Mouse (Mus musculus) T-helper 17 cell (primary cell): Measurements from ENCODE around the gene Nrxn2.

Source experiments
- in situ Hi-C, 2 experiments: fragments of 300-600 bp; cut with MboI, MseI; formaldehyde crosslinking; loops; 1 replicate in 1 of 2; 2 replicates in 1 of 2; pipeline ENCODE4 v1.15.1; 2025; ENCODE audit warnings: high pct_unique_total_duplicates in 2 of 2

The Nrxn2 gene

DNA sequence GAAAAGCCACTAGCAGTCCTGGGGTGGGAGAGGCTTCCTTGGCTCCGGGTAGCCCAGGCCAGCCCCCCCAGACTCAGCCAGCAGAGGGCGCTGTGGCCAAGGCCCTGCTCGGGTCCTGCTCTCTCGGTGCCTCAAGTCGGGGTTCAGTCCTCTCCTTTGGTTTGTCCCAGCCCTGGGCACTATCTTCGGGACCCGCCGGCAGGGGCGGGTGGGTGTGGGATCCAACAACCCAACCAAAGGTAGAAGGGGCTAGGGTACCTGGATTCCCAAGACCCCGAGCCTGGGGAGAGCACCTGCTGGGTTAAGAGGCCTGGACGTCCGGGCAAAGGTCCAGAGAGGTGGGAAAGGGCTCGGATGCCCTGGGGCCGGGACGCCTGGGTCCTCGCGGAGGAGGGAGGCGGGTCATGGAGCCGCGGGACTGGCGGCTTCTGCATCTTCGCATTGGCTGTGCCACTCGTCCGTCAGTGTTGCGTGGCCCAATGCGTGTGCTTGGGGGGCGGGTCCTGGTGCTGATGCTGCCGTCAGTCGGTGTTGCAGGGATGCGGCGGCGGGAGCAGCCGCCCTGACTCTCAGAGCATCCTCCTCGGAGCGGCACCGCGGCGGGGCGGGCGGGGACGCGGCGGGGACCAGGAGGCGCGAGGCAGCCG is at the start of gene Nrxn2:
Gene Nrxn2, plus strand, starts transcription at position 499 of the 647 bp plus-strand sequence.
- in situ Hi-C loops = loop anchor here in 1 of 2 experiments (5.0 kb wide), 1 partner anchor 39 kb away; no protein-coding TSS in a partner anchor

DNA sequence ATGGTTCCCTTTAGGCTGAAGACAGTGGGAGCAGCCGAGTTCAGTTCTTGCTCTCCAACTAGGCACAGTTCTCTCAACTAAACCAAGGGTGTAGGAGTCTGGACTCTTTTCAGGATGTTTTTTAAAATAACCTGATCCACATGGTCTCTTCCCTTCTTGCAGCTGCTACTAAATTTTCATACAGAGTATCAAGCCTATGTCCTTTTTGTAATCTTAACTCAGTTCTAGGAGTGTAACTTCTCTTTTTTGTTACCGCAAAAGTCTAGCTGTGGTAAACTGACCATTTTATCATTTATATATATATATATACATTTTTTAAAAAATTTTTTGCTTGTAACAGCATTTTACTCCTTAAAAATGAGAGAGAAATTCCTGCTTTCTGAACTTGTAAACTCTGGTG is 48.4 kb upstream of the Nrxn2 start:
- in situ Hi-C loops = no loop called here

DNA sequence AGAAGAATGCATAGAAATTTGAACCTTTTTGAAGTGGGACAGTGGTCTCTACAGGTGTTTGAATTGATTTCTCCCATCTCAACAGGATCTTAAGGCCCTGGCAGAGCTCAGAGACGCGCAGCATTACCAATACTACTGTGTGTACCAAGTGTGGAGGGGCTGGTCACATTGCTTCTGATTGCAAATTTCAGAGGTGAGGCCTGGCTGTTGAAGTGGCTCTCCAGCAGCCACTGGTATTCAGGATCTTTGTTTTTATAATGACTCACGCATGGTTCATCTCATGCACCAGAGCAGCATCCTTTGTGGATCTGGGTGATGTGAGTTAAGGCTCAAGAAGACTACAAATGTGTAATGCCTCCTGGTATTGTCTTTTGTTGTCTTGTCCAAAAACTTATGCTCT is 46.1 kb upstream of the Nrxn2 start:
- in situ Hi-C loops = no loop called here

DNA sequence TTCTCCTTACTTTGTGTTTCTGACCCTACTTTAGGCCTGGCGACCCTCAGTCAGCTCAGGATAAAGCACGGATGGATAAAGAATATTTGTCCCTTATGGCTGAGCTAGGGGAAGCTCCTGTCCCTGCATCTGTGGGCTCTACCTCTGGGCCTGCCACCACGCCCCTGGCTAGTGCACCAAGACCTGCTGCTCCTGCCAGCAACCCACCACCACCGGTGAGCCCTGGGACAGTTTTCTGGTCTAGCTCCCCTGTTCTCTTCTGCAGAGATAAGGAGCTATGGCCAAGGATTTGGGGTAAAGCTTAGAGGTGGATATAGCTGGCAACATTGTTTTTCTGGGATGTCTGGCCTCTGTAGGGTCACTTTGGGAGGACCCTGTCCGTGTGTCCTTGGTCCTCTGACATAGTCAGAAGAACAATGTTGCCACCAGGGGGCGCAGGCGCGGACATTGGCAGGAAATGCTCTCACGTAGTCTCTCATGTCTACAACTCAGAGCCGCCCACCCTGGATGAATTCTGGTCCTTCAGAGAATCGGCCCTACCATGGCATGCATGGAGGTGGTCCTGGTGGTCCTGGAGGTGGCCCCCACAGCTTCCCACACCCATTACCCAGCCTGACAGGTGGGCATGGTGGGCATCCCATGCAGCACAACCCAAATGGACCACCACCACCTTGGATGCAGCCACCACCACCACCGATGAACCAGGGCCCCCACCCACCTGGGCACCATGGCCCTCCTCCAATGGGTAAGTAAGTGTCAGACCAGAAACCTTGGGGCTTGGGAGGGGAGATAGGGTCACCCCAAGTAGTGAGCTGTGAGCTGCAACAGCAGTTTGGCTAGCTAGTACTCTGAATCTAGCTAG is 44.8 kb upstream of the Nrxn2 start:
- in situ Hi-C loops = no loop called here

DNA sequence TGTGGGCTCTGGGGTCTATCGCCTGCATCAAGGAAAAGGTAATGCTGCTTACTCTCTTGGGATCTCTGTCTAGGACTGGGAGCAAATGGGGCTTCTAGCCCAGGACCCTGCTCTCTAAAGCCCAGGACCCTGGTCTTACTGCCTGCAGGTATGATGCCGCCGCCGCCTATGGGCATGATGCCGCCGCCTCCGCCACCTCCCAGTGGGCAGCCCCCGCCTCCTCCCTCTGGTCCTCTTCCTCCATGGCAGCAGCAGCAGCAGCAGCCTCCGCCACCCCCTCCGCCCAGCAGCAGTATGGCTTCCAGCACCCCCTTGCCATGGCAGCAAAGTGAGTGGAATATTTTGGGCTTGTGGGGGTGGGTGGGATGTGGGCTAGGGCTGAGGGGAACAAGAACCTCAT is 44.0 kb upstream of the Nrxn2 start:
- in situ Hi-C loops = no loop called here

DNA sequence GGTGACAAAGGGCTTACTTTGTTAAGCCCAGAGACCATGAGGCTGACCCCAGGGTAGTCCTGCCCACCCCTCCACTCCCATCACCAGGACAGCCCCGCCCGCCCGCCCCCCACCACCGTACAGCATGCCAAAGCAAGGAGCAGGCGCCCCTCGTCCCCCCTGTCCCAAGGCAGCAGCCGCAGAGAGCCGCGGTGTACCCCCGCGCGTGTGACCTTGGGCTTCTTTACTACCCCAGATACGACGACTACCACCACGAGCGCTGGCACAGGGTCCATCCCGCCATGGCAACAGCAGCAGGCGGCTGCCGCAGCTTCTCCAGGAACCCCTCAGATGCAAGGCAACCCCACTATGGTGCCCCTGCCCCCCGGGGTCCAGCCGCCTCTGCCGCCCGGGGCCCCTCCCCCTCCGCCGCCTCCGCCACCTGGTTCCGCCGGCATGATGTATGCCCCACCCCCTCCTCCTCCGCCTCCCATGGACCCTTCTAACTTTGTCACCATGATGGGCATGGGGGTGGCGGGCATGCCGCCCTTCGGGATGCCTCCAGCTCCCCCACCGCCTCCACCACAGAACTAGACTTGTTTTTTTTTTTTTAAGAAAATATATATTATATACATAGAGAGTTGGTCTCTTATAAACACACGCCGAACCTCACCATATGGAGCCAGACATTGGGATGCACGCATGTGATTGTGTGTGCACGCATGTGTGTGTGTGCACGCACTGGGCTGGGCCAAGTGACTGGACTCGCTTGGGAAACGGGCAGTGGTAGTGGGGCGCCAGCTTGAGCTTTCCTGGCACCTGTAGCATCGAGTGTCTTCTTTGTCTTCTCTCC is 42.9 kb upstream of the Nrxn2 start:
- in situ Hi-C loops = no loop called here

DNA sequence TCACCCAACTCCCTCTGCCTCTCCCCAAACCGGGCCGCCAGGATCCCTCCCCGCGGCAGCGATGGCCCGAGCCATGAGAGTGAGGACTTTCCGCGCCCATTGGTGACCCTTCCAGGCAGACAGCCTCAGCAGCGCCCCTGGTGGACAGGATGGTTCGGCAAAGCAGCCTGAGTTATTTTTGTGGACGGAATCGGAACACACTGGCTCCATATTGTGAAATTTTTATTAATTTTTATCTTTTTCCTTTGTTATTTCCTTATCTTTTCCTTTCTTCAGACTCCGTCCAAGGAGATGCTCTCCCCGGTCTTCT is 42.3 kb upstream of the Nrxn2 start:
- in situ Hi-C loops = no loop called here

DNA sequence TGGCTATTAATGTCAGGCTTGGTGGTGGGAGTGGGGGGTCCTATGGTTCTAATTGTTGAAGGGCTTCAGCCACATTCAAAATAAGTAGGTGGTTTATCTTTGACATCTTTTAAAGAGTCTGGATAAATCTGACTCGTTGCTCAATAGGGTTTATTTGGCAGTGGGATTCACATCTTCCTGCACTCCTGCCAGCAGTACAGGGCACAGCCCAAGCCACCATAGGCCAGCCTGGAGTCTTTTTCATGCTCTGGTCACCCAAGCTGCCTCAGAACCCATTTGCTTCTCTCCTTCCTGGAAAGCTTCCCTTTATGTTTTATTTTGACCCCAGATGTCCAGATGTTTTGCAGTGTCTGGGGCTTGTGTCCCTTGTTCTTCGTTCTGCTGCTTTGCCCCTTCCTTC is 41.9 kb upstream of the Nrxn2 start:
- in situ Hi-C loops = no loop called here

DNA sequence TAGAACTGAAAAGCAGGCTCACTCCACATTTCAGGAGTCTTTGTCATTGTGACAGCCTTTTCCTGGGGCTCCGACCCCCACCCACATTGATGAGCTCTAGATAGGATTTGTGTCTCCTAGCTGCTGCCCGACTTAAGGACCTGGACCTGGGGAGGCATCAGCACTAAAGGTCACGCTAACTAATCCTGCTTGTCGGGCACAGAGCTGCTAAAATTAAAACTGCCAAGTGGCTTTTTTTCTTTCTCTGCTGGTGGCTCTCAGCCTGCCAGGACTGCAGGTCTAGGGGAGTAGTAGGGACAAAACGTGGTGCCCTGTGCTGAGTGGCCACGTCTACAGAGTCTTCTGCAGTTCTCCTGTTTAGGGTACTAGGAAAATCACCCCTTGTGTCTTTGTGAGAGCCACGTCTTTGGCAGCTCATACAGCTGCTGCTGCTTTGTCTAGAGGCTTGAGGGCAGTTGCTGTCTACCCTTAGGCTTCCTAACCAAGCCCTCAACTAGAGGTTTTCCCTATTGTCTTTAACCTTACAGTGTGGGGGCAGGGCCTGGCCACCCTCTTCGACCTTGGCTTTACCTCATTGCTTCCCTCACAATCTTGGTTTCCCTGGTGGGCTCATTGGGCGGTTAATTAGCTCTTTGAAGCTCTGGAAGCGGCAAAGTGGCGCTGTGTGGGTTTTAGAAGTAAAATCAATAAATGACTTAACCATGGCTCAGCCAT is 41.0 kb upstream of the Nrxn2 start:
- in situ Hi-C loops = no loop called here

DNA sequence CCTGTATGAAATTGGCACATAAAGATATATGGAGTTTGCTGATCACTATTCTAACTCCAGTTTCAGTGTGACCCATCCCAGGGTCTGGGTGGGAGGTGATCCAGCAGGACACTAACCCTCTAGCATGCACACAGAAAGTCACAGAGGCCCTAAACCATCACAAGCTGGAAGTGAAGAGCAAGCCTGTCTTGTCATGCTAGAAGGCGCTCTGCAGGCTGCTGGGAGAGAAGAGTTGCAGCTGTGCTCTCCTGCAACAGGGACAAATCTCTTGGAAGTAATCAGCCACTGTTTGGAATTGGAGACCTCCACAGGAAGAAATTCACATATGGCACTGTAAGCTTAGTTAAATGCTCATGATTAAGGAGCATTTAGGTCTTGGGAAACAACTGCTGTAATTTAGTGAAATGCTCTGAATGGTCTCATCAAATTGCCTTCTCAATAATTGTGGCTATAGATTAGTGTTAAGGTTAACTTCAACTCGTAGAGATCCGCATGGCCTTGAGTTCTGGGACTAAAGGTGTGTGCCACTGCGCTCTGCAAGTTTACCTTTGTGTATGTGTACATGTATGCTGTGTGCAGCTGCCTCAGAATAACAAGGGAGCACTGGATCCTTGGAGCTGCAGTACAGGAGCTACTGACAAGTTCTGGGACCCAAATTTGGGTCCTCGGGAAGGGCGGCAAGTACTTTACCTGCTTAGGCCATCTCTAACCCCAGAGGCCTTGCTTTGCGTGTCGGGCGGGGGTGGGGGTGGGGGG is 37.9 kb upstream of the Nrxn2 start:
- in situ Hi-C loops = loop anchor here in 1 of 2 experiments (10.0 kb wide), 1 partner anchor 454 kb away; no protein-coding TSS in a partner anchor

DNA sequence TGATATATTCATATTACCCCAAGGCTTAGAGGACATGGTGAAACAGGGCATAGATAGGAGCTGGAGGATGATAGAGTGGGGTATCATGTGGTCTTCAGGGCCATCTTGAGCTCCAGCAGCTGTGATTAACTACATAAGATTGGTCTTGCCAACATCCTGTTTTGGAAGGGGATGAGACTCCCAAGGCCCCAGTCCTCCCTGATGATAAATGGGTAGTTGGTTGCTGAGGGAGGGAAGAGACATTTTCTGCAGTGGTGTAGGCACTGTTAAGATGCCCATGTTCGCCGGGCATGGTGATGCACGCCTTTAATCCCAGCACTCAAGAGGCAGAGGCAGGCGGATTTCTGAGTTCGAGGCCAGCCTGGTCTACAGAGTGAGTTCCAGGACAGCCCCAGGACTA is 37.3 kb upstream of the Nrxn2 start:
- in situ Hi-C loops = loop anchor here in 1 of 2 experiments (10.0 kb wide), 1 partner anchor 454 kb away; no protein-coding TSS in a partner anchor

DNA sequence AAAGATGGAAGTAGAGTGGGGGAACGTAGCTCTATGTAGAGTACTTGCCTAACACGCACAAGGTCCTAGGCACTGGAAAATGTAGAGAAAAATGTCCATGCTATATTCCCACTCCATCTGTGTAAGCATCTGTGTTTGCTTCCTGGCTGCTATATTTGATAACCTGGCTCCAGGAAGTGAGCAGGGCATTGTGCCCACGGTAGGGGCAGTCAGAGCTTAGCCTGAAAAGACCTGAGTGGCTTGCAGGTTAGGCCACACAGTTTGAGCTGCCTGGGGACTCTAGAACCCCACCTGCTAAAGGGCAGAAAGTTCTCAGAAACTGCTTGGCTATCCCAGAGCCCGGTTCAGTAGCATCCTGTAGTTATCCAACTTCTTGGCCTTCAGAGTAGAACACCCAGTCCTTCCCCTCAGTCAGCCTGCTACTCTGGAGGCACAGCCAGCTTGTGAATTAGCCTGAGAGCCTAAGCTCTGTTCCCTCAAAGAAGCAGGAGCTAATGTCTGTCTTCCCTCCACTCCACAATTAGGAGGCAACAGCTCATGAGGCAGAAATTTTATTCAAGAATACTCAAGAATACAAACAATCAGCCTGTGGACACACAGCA is 36.1 kb upstream of the Nrxn2 start:
- in situ Hi-C loops = loop anchor here in 1 of 2 experiments (10.0 kb wide), 1 partner anchor 452 kb away; no protein-coding TSS in a partner anchor

DNA sequence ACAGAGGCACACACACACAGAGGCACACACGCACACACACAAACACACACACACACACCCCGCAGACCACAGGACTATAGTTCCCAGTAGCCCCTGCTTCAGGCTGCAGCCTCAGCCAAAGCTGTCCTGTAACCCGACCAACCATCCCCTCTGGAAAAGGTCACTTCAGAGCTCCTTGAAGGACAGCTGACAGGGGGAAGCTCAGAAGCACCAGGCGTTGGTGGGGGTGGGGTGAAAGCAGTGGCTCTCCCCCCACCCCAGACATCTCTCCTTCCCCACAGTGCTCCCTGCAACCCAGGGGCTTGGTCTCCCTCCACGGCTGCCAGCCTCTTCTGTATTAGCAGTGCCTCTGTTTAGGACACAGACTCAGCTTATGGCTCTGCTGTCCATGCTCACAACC is 35.1 kb upstream of the Nrxn2 start:
- in situ Hi-C loops = loop anchor here in 1 of 2 experiments (10.0 kb wide), 1 partner anchor 451 kb away; no protein-coding TSS in a partner anchor

DNA sequence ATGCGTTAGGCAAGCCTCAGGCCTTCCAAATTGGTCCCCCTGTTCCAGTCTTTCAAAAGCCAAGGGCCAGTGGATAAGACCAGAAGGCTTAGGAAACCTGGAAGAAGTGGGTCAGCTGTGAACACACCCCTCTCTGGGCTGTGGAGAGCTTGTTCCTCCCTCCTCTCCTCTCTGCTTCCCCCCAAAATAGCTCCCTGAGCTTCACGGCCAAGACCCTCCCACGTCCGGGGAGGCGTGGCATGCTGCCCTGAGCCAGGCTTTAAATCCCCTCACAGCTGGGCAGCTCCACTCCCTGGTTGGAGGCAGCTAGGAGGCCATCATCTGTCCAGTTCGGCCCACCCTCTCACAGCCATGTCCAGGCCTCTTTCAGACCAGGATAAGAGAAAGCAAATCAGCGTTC is 34.4 kb upstream of the Nrxn2 start, which contains the start of gene Pygm:
Gene Pygm, plus strand, starts transcription at position 272 of the 400 bp plus-strand sequence.
- in situ Hi-C loops = loop anchor here in 1 of 2 experiments (10.0 kb wide), 1 partner anchor 451 kb away; no protein-coding TSS in a partner anchor

DNA sequence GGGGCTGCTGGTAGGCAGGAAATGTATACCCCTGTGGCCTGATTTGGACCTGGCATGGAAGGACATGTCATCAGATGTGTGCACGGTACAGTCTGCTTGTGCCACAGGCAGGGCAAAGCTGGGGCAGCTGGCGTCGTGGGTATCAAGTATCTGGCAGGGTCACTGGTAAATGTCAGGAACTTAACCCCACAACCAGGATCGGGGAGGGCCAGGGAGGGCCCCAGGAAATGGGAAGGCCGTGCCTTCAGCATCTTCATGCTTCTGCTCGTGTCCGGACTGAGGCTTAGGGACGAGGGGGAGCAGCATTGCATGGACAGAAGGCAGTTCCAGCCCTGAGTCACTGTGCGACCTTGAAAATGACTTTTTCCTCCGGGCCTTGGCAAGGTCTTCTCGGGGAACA is 33.6 kb upstream of the Nrxn2 start:
- in situ Hi-C loops = loop anchor here in 1 of 2 experiments (10.0 kb wide), 1 partner anchor 450 kb away; no protein-coding TSS in a partner anchor

DNA sequence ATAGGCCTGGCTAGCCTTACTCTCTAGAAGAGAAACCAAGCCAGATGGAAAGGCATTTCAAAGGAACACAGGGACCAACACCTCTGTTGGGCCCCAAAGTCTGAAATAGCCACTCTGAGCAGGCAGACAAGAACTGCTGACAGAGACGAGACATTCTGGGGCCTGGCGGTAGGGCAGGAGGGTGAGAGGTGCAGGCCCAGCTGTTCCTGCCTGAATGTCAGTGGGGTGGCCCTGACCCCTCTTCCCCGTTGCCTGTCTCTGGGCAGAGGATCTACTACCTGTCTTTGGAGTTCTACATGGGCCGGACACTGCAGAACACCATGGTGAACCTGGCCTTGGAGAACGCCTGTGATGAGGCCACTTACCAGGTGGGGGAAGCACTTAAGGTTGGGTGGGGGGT is 33.1 kb upstream of the Nrxn2 start:
- in situ Hi-C loops = loop anchor here in 1 of 2 experiments (10.0 kb wide), 1 partner anchor 449 kb away; no protein-coding TSS in a partner anchor

DNA sequence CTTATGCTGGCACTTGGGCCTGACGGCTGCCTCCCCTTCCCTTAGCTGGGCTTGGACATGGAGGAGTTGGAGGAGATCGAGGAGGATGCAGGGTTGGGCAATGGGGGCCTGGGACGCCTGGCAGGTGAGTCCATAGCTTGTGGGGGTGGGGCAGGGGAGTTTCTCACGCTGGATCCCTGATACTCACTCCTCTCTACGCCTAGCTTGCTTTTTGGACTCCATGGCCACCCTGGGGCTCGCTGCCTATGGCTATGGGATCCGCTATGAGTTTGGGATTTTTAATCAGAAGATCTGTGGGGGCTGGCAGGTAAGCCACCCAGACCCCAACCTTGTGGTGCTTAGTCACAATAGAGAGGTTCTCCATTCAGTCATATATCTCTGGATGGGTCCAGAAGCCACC is 32.7 kb upstream of the Nrxn2 start:
- in situ Hi-C loops = loop anchor here in 1 of 2 experiments (10.0 kb wide), 1 partner anchor 449 kb away; no protein-coding TSS in a partner anchor

DNA sequence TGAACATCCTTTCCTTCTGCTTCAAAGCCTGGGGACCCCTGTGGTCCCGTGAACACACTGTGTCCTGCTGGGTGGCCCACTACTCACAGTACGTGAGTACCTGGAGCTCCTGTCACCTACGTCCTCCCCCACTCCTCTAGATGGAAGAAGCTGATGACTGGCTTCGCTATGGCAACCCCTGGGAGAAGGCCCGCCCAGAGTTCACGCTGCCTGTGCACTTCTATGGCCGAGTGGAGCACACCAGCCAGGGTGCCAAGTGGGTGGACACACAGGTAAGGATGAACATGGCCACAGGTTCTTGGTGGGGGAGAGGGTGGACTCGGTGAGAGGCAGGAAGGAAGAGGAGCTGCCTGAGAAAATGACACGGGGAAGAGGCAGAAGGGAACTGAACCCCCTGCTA is 32.3 kb upstream of the Nrxn2 start:
- in situ Hi-C loops = loop anchor here in 1 of 2 experiments (10.0 kb wide), 1 partner anchor 449 kb away; no protein-coding TSS in a partner anchor

DNA sequence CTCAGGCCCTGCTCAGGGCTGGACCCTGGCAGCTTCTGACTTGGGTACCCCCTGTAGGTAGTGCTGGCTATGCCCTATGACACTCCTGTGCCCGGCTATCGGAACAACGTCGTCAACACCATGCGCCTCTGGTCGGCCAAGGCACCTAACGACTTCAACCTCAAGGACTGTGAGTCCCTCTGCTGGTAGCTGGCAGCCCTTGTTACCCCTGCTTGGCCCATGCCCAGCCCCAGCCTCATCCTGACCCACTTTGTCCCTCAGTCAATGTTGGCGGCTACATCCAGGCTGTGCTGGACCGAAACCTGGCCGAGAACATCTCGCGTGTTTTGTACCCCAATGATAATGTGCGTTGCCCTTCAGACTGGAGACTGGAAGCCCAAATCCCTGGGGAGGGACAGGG is 30.5 kb upstream of the Nrxn2 start:
- in situ Hi-C loops = loop anchor here in 1 of 2 experiments (10.0 kb wide), 1 partner anchor 447 kb away; no protein-coding TSS in a partner anchor
